In genomic region chrX:12138266-12138665, GRCm38 (mm10) we compare ENCODE assay signal across 18 mouse cellular contexts. TPM values are rescaled to one million over a fixed set of nuclear protein-coding genes. Genes with fewer than 3 reads are reported as not detected.
DNase-seq lines count a peak whose midpoint lies in the region; ATAC-seq and TF ChIP-seq lines count a peak whose summit lies in the region.
"Had no signal": no experiment of that assay in that cellular context is flagged by ENCODE, and none has a peak within 500 bp of the region (broad histone marks: within the 10 kb centered on the region; RNA-seq: fewer than 3 reads in every experiment).

No protein-coding gene starts in this region.

- peak; percentile 3 to 10 for DNase-seq in cerebellum, postnatal 10 days
- no peak for DNase-seq in cerebellum, adult 11 months
- DNase-seq in hindbrain, embryonic 11.5 days (ENCODE audit: low spot score), result peak; percentile 41
- DNase-seq in hindbrain, postnatal 0 days (ENCODE audit: low spot score), result no peak
- peak; percentile 34 for DNase-seq in neural tube, embryonic 10.5 days (ENCODE audit: extremely low spot score, low spot score)
- DNase-seq: cerebellum, adult 8-10 months; heart, postnatal 36 days; kidney, adult 2 months; kidney, postnatal 14 days; lung, adult 2 months; lung, postnatal 36 days; thymus, postnatal 25 days had no signal

- no peak overlapping the region for H3K9ac ChIP-seq in hindbrain, embryonic 11.5 days (ENCODE audit: low read depth, low read length)
- no peak overlapping the region for H3K9ac ChIP-seq in hindbrain, postnatal 0 days (replicated peaks; ENCODE audit: low read length)
- H3K9ac ChIP-seq in neural tube, embryonic 15.5 days (replicated peaks), result no peak overlapping the region
- H3K9ac ChIP-seq in kidney, embryonic 16.5 days (replicated peaks; ENCODE audit: low read length), result no peak overlapping the region
- H3K9ac ChIP-seq: embryonic facial prominence, embryonic 13.5 days had no signal

- no peaks in the 10 kb centered on the region for H3K36me3 ChIP-seq in hindbrain, embryonic 11.5 days (ENCODE audit: control insufficient read depth, insufficient read depth, low read length)
- no peaks in the 10 kb centered on the region for H3K36me3 ChIP-seq in hindbrain, postnatal 0 days (ENCODE audit: insufficient read depth, low read length)
- no peaks in the 10 kb centered on the region for H3K36me3 ChIP-seq in neural tube, embryonic 15.5 days
- H3K36me3 ChIP-seq in kidney, embryonic 16.5 days (ENCODE audit: insufficient read depth, low read length), result no peaks in the 10 kb centered on the region
- H3K36me3 ChIP-seq: embryonic facial prominence, embryonic 13.5 days; G1E had no signal

- H3K4me2 ChIP-seq in hindbrain, embryonic 11.5 days (replicated peaks; ENCODE audit: low read depth, low read length), result no peak overlapping the region
- no peak overlapping the region for H3K4me2 ChIP-seq in hindbrain, postnatal 0 days (ENCODE audit: low read depth, low read length)
- no peak overlapping the region for H3K4me2 ChIP-seq in neural tube, embryonic 15.5 days
- no peak overlapping the region for H3K4me2 ChIP-seq in kidney, embryonic 16.5 days (replicated peaks; ENCODE audit: low read depth, low read length)

- TF ChIP-seq CTCF in hindbrain, postnatal 0 days (IDR thresholded peaks at IDR 0.05; ENCODE audit: low read depth), result no peak

- no peak for ATAC-seq in hindbrain, embryonic 11.5 days (ENCODE audit: low FRiP score)
- no peak for ATAC-seq in hindbrain, postnatal 0 days
- ATAC-seq in neural tube, embryonic 15.5 days (ENCODE audit: low FRiP score), result no peak
- ATAC-seq in kidney, embryonic 16.5 days (ENCODE audit: low FRiP score, low TSS enrichment), result no peak
- ATAC-seq: CD4-positive, CD25-positive, alpha-beta regulatory T cell, adult 4 months; inflammation-experienced regulatory T-cells, adult 6 months had no signal

- H3K4me3 ChIP-seq in hindbrain, embryonic 11.5 days (ENCODE audit: low read depth, low read length), result no peak overlapping the region
- H3K4me3 ChIP-seq in hindbrain, postnatal 0 days (ENCODE audit: low read length), result no peak overlapping the region
- H3K4me3 ChIP-seq in neural tube, embryonic 15.5 days (replicated peaks), result no peak overlapping the region
- no peak overlapping the region for H3K4me3 ChIP-seq in kidney, embryonic 16.5 days (ENCODE audit: low read length)

- no peaks in the 10 kb centered on the region for H3K4me1 ChIP-seq in hindbrain, embryonic 11.5 days (replicated peaks; ENCODE audit: control insufficient read depth, insufficient read depth, low read length)
- no peaks in the 10 kb centered on the region; the same call in 1 of the 2 replicates for H3K4me1 ChIP-seq in hindbrain, postnatal 0 days (ENCODE audit: insufficient read depth, low read length)
- peaks cover 51% of the 10 kb centered on the region for H3K4me1 ChIP-seq in neural tube, embryonic 15.5 days
- peaks cover 40% of the 10 kb centered on the region for H3K4me1 ChIP-seq in kidney, embryonic 16.5 days (ENCODE audit: insufficient read depth, low read length)

- H3K27ac ChIP-seq in hindbrain, embryonic 11.5 days (ENCODE audit: low read depth, low read length), result peak overlapping the region; percentile 87; the same call in 1 of the 2 replicates
- no peak overlapping the region for H3K27ac ChIP-seq in hindbrain, postnatal 0 days
- H3K27ac ChIP-seq in neural tube, embryonic 15.5 days (replicated peaks), result no peak overlapping the region
- H3K27ac ChIP-seq in kidney, embryonic 16.5 days (ENCODE audit: low read length), result no peak overlapping the region
- H3K27ac ChIP-seq: embryonic facial prominence, embryonic 13.5 days had no signal

- H3K27me3 ChIP-seq in hindbrain, embryonic 11.5 days (ENCODE audit: control insufficient read depth, insufficient read depth, low read length), result peaks cover 52% of the 10 kb centered on the region
- peaks cover 10% of the 10 kb centered on the region; the same call in 1 of the 2 replicates for H3K27me3 ChIP-seq in hindbrain, postnatal 0 days (ENCODE audit: insufficient read depth, low read length)
- H3K27me3 ChIP-seq in neural tube, embryonic 15.5 days (replicated peaks), result peaks cover 45% of the 10 kb centered on the region
- peaks cover 71% of the 10 kb centered on the region for H3K27me3 ChIP-seq in kidney, embryonic 16.5 days (ENCODE audit: insufficient read depth, low read length)

- WGBS in hindbrain, embryonic 11.5 days, result 6% methylated on average over 7 of the region's 7 CpGs
- 26% methylated on average over 7 of the region's 7 CpGs for WGBS in hindbrain, postnatal 0 days
- 19% methylated on average over 7 of the region's 7 CpGs for WGBS in neural tube, embryonic 15.5 days
- 17% methylated on average over 7 of the region's 7 CpGs for WGBS in kidney, embryonic 16.5 days

- no peaks in the 10 kb centered on the region for H3K9me3 ChIP-seq in hindbrain, embryonic 11.5 days (ENCODE audit: control insufficient read depth, low read length)
- no peaks in the 10 kb centered on the region for H3K9me3 ChIP-seq in hindbrain, postnatal 0 days (ENCODE audit: low read length)
- no peaks in the 10 kb centered on the region for H3K9me3 ChIP-seq in neural tube, embryonic 15.5 days (replicated peaks)
- H3K9me3 ChIP-seq in kidney, embryonic 16.5 days (ENCODE audit: low read length), result no peaks in the 10 kb centered on the region
- H3K9me3 ChIP-seq: embryonic facial prominence, embryonic 13.5 days; G1E had no signal

RNA-seq across cellular contexts. Expression of gene Bcor, which starts 21.9 kb away (rescaled TPM):
- polyA plus RNA-seq in hindbrain, embryonic 11.5 days (2014; fragmentation: Nextera tagmentation; extraction: Ambion mirVana), result 23.1 and 24.6 TPM in 2 replicates
- total RNA-seq in hindbrain, postnatal 0 days (2014; rRNA removed), result 22.6 and 27.3 TPM in 2 replicates
- polyA plus RNA-seq in hindbrain, postnatal 0 days (2015; fragmentation: Nextera tagmentation; extraction: Ambion mirVana), result 8.8 and 10.3 TPM in 2 replicates
- 12.2 and 13.8 TPM in 2 replicates for polyA plus RNA-seq in neural tube, embryonic 15.5 days (2015; fragmentation: Nextera tagmentation; extraction: Ambion mirVana)
- 16.7 and 19.9 TPM in 2 replicates for polyA plus RNA-seq in kidney, embryonic 16.5 days (2015; fragmentation: Nextera tagmentation; extraction: Ambion mirVana)

Comparison
In these comparisons a context has a peak if more than half of its experiments do, and no peak if none do; other contexts are left out.
1. DNase-seq: peak in cerebellum, postnatal 10 days (2 of 2), hindbrain, embryonic 11.5 days (single experiment) and neural tube, embryonic 10.5 days (single experiment); none in cerebellum, adult 11 months (single experiment) and hindbrain, postnatal 0 days (single experiment).